Mouse (Mus musculus): ENCODE data around the gene Atraid. TPM values are rescaled to one million over a fixed set of nuclear protein-coding genes. Genes with fewer than 3 reads are reported as not detected.

The Atraid gene
- total and polyA plus RNA-seq, 3 experiments: 58.0 to 88.7 (median 60.1) TPM

DNA sequence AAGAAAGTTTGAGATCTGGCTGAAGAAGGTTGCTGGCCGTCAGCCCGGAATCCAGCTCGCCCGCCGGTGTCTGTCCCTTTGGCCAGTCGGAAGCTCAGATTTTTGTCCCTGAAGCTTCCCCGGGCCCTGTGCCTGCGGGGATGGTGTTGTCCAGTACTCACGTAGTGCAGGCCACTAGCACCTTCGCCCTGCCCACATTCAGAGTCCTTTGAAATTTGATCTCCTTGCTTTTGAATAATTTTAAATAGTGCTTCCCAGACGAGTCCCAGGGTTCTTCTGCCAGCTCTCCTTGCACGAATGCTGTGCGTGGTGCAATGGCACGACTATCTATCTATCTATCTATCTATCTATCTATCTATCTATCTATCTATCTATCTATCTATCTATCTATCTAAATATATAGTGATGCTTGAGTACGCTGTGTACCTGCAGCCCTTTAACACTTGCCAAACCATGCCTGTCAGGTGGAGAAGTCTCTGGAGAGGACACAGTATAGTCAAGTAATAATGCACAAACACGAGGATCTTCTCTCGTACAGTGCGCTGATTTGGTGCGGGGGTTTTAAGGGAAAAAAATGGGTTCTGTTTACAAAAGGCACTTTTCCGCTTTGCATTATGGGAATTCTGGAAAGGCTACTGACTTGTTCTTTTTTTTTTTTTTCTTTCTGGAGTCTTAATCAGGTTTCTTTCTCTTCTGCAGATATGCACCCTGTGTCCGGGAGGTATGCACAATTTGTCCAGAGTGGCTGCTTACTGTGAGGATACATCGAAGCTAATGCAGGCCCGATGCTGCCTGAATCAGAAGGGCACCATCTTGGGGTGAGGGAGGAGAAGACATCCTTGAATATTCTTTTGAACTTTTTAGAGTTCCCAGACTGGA lies 890 bp downstream of the Atraid start, which contains the start of gene Slc5a6 (continued):
- TF ChIP-seq ELF1 (IDR thresholded peaks at IDR 0.05; ENCODE audit: low read depth, low read length) (no peak), MEF2A (IDR thresholded peaks at IDR 0.05; ENCODE audit: borderline replicate concordance, low read depth, low read length) (no peak), TCF12 (IDR thresholded peaks at IDR 0.05; ENCODE audit: low read depth, low read length) (no peak), TBP (conservative IDR thresholded peaks at IDR 0.05; ENCODE audit: low read depth, low read length) (peak; percentile 9; the same call in 1 of the 2 replicates), UBTF (IDR thresholded peaks at IDR 0.05; ENCODE audit: low read depth, low read length) (no peak), EP300 (IDR thresholded peaks at IDR 0.05; ENCODE audit: low read length) (no peak), CTCF (conservative IDR thresholded peaks at IDR 0.05 in 1 of 2, IDR thresholded peaks at IDR 0.05 in 1 of 2; ENCODE audit: low read depth in 2 of 2, low read length in 2 of 2) (peak; percentile 26 to 67; a peak in 2 of 4 replicates), RAD21 (IDR thresholded peaks at IDR 0.05; ENCODE audit: low read depth, low read length) (no peak), SIN3A (IDR thresholded peaks at IDR 0.05; ENCODE audit: low read length) (peak; percentile 26; the same call in 1 of the 2 replicates), ZKSCAN1 (IDR thresholded peaks at IDR 0.05; ENCODE audit: borderline replicate concordance, low read depth, low read length) (no peak), HCFC1 (IDR thresholded peaks at IDR 0.05; ENCODE audit: low read depth, low read length) (peak; percentile 65), ZMIZ1 (IDR thresholded peaks at IDR 0.05; ENCODE audit: low read depth, low read length) (no peak), MAX (IDR thresholded peaks at IDR 0.05; ENCODE audit: low read length) (no peak), ZNF384 (IDR thresholded peaks at IDR 0.05; ENCODE audit: low read depth, low read length) (peak; percentile 80), NELFE (IDR thresholded peaks at IDR 0.05; ENCODE audit: low read depth, low read length) (no peak), IRF4 (IDR thresholded peaks at IDR 0.05; ENCODE audit: low read depth, low read length) (no peak)

DNA sequence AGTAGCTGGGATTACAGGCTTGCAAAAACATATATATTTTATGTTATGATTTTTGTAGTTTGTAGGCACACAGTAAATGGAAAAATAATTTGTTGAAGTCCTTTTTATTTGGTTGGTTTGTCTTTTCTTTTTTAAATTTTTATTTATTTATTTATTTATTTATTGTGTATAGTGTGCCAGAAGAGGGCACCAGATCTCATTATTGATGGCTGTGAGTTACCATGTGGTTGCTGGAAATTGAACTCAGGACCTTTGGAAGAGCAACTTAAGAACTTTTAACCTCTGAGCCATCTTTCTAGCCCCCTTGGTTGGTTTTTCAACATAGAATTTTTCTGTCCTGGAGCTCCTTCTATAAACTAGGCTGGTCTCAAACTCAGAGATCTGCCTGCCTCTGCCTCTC lies 2.3 kb downstream of the Atraid start:
- TF ChIP-seq MYC (IDR thresholded peaks at IDR 0.05; ENCODE audit: low read depth, low read length) (0 out of 2 replicates have a peak, but pooled peaks have one; percentile 51), CTCF (conservative IDR thresholded peaks at IDR 0.05 in 1 of 2, IDR thresholded peaks at IDR 0.05 in 1 of 2; ENCODE audit: low read depth in 2 of 2, low read length in 2 of 2) (peak in 1 of 2 experiments; percentile 14; a peak in 1 of 4 replicates), E2F4 (IDR thresholded peaks at IDR 0.05; ENCODE audit: insufficient replicate concordance, low read depth, low read length) (no peak)
- in situ Hi-C loops (cut with MboI; ENCODE audit: low pct_ligation_motif_present, low pct_unique_long_range_greater_than_20kb, low sequenced_read_pairs): no loop called here
- H3K9me3 ChIP-seq (replicated peaks; ENCODE audit: low read length): no peaks in the 10 kb centered on the region
- H3K4me2 ChIP-seq (ENCODE audit: insufficient read depth, low read depth, poor library complexity, severe bottlenecking): no peak overlapping the region
- H3K9ac ChIP-seq (ENCODE audit: insufficient read depth, low read depth): no peak overlapping the region
- DNase-seq (ENCODE audit: extremely low read depth): no peak
- H3K4me1 ChIP-seq (ENCODE audit: control insufficient read depth in 1 of 2, insufficient read depth in 2 of 2): peaks cover 0 to 33% of the 10 kb centered on the region in 2 experiments; a peak in 2 of 4 replicates
- dilution Hi-C loops (cut with MboI; ENCODE audit: extremely low pct_ligation_motif_present, extremely low pct_unique_long_range_greater_than_20kb, low sequenced_read_pairs): no loop called here
- H3K27me3 ChIP-seq (replicated peaks): no peaks in the 10 kb centered on the region
- peaks cover 9% of the 10 kb centered on the region for H3K79me2 ChIP-seq (replicated peaks; ENCODE audit: control insufficient read depth, extremely low read depth, insufficient read depth, poor library complexity, severe bottlenecking)
- peaks cover 5 to 18% of the 10 kb centered on the region in 2 experiments for H3K36me3 ChIP-seq (replicated peaks in 1 of 2; ENCODE audit: control insufficient read depth in 1 of 2, insufficient read depth in 1 of 2, low read length in 1 of 2)
- no peak overlapping the region for H3K4me3 ChIP-seq (replicated peaks in 1 of 3; ENCODE audit: low read depth in 2 of 3, low read length in 2 of 3, poor library complexity in 1 of 3)
- H3K27ac ChIP-seq (ENCODE audit: insufficient read depth, low read depth): no peak overlapping the region
